Mouse (Mus musculus): ENCODE measurements around the gene Zbtb5. TPM values are rescaled to one million over a fixed set of nuclear protein-coding genes. Genes with fewer than 3 reads are reported as not detected.

Gene Zbtb5
- total and polyA plus RNA-seq, 3 experiments: 9.1 to 10.2 TPM; not detected in 1

DNA sequence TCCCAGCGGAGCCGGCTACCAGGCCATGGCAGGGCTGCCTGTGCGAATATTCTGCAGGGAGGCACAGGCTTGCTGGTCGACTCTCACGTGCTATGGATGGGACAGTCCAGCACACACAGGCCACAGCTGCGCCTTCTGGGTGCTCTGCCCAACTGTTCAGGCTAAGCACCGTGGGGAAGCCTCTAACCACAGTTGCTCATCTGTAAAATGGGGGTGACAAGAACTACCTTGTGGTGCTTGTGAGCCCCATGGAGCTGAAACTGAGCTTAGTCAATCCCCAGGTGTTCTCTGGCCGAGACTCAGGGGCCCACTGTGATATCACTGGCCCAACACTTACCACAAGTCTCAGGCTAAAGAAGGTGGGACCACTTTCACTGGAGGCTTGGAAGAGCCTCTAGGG is 44.8 kb downstream of the Zbtb5 start:
- no peak overlapping the region for H3K27ac ChIP-seq (ENCODE audit: control insufficient read depth, low read depth, low read length)
- H3K9me3 ChIP-seq (replicated peaks; ENCODE audit: insufficient read depth, low read length): no peaks in the 10 kb centered on the region
- H3K36me3 ChIP-seq (ENCODE audit: control insufficient read depth in 1 of 2, insufficient read depth in 2 of 2, low read length in 2 of 2): no peaks in the 10 kb centered on the region; a peak in 1 of 4 replicates
- H3K4me3 ChIP-seq (ENCODE audit: control insufficient read depth in 1 of 2, insufficient read depth in 1 of 2, low read depth in 2 of 2, low read length in 2 of 2): no peak overlapping the region
- H3K27me3 ChIP-seq (ENCODE audit: control insufficient read depth in 1 of 2, insufficient read depth in 2 of 2, low read length in 2 of 2): no peaks in the 10 kb centered on the region; a peak in 1 of 4 replicates
- no peaks in the 10 kb centered on the region for H3K4me1 ChIP-seq (ENCODE audit: control insufficient read depth in 1 of 2, insufficient read depth in 2 of 2, low read length in 2 of 2)
- H3K9ac ChIP-seq (ENCODE audit: control insufficient read depth, low read depth, low read length, poor library complexity, severe bottlenecking): no peak overlapping the region
- DNase-seq (ENCODE audit: low read depth, low spot score): no peak
- TF ChIP-seq E2F4 (IDR thresholded peaks at IDR 0.05; ENCODE audit: borderline replicate concordance, low read depth, low read length) (no peak), RCOR1 (IDR thresholded peaks at IDR 0.05; ENCODE audit: low read depth, low read length) (no peak)
- H3K79me2 ChIP-seq (ENCODE audit: control insufficient read depth, insufficient read depth, low read length, poor library complexity): no peaks in the 10 kb centered on the region

DNA sequence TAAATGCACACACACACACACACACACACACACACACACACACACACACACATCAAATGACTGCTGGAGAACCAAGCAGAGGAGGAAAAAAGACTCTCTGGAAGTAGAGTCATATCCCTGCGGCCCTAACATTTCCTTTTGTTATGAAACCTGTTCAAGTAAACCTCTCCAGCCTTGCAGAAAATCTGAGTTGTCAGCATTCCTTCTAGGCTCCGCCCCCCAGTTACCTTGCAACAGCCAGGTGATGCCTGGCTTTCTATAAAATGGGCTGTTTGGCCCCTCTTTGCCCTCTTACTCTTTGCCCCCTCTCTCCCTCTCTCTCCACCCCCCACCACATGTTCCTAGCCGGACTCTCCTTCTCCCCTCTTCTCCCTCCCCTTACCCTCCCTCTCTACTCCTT is 46.5 kb downstream of the Zbtb5 start:
- no peaks in the 10 kb centered on the region; a peak in 1 of 4 replicates for H3K4me1 ChIP-seq (ENCODE audit: control insufficient read depth in 1 of 2, insufficient read depth in 2 of 2, low read length in 2 of 2)
- TF ChIP-seq UBTF (IDR thresholded peaks at IDR 0.05; ENCODE audit: borderline replicate concordance, insufficient read depth, low read depth, low read length): no peak
- H3K27ac ChIP-seq (ENCODE audit: control insufficient read depth, low read depth, low read length): no peak overlapping the region
- no peaks in the 10 kb centered on the region for H3K79me2 ChIP-seq (ENCODE audit: control insufficient read depth, insufficient read depth, low read length, poor library complexity)
- no peak overlapping the region for H3K4me3 ChIP-seq (ENCODE audit: control insufficient read depth in 1 of 2, insufficient read depth in 1 of 2, low read depth in 2 of 2, low read length in 2 of 2)
- no peaks in the 10 kb centered on the region for H3K9me3 ChIP-seq (replicated peaks; ENCODE audit: insufficient read depth, low read length)
- peaks cover 0 to 1% of the 10 kb centered on the region in 2 experiments; a peak in 2 of 4 replicates for H3K27me3 ChIP-seq (ENCODE audit: control insufficient read depth in 1 of 2, insufficient read depth in 2 of 2, low read length in 2 of 2)
- H3K9ac ChIP-seq (ENCODE audit: control insufficient read depth, low read depth, low read length, poor library complexity, severe bottlenecking): no peak overlapping the region
- no peak for DNase-seq (ENCODE audit: low read depth, low spot score)
- no peaks in the 10 kb centered on the region; a peak in 1 of 4 replicates for H3K36me3 ChIP-seq (ENCODE audit: control insufficient read depth in 1 of 2, insufficient read depth in 2 of 2, low read length in 2 of 2)

DNA sequence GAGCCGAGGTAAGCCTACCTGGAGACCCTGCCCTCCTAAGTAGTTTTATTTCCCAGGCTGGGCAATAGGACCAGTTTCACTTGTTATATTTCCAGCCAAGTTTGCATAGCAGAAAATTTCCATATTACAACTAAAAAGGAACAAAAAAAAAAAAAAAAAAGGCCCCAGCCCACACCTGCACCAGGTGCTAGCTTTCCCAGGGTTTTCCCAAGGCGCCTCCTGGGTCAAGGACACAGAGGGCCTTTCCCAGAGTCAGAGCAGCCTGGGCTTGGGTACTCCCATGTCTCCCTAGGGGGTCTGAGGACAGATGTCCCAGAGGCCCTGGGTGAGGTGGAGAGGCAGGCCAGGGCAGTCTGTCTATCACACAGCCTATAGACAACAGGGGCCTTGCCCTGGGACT is 47.0 kb downstream of the Zbtb5 start:
- no peaks in the 10 kb centered on the region for H3K79me2 ChIP-seq (ENCODE audit: control insufficient read depth, insufficient read depth, low read length, poor library complexity)
- H3K4me1 ChIP-seq (ENCODE audit: control insufficient read depth in 1 of 2, insufficient read depth in 2 of 2, low read length in 2 of 2): no peaks in the 10 kb centered on the region; a peak in 1 of 4 replicates
- TF ChIP-seq NRF1 (IDR thresholded peaks at IDR 0.05; ENCODE audit: insufficient read depth, low read depth, low read length, poor library complexity, severe bottlenecking): no peak
- H3K36me3 ChIP-seq (ENCODE audit: control insufficient read depth in 1 of 2, insufficient read depth in 2 of 2, low read length in 2 of 2): no peaks in the 10 kb centered on the region; a peak in 1 of 4 replicates
- H3K4me3 ChIP-seq (ENCODE audit: control insufficient read depth in 1 of 2, insufficient read depth in 1 of 2, low read depth in 2 of 2, low read length in 2 of 2): no peak overlapping the region
- H3K9me3 ChIP-seq (replicated peaks; ENCODE audit: insufficient read depth, low read length): no peaks in the 10 kb centered on the region
- DNase-seq (ENCODE audit: low read depth, low spot score): no peak
- no peak overlapping the region for H3K27ac ChIP-seq (ENCODE audit: control insufficient read depth, low read depth, low read length)
- peaks cover 0 to 1% of the 10 kb centered on the region in 2 experiments; a peak in 2 of 4 replicates for H3K27me3 ChIP-seq (ENCODE audit: control insufficient read depth in 1 of 2, insufficient read depth in 2 of 2, low read length in 2 of 2)
- no peak overlapping the region for H3K9ac ChIP-seq (ENCODE audit: control insufficient read depth, low read depth, low read length, poor library complexity, severe bottlenecking)

DNA sequence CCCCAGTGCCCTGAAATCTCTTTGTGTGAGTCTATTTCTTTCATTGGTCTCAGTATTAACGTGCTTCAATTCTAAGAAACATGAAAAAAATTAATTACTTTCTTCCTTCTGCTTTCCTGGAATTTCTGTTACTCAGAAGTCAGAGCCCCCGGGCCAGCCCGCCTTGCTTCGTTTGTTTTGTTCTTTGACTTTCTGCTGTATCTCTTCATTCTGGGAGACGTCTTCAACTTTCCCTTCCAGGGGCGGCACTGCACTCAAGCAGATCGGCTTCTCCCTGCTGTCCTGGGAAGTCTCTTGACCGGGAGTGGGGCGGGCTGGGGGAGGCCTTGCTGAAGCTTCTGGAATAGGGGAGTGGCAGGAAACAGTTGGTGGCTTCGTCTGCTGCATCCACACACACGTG is 49.1 kb downstream of the Zbtb5 start:
- TF ChIP-seq CHD1 (IDR thresholded peaks at IDR 0.05; ENCODE audit: low read depth, low read length): no peak
- no peak for TF ChIP-seq UBTF (IDR thresholded peaks at IDR 0.05; ENCODE audit: borderline replicate concordance, insufficient read depth, low read depth, low read length)
- no peak for TF ChIP-seq POLR2A (IDR thresholded peaks at IDR 0.05; ENCODE audit: control insufficient read depth in 1 of 2, insufficient read depth in 1 of 2, low read depth in 1 of 2, low read length in 2 of 2, poor library complexity in 1 of 2)
- no peak for TF ChIP-seq JUND (IDR thresholded peaks at IDR 0.05; ENCODE audit: low read depth, low read length)
- no peak for TF ChIP-seq RAD21 (IDR thresholded peaks at IDR 0.05; ENCODE audit: low read depth, low read length)
- TF ChIP-seq ZMIZ1 (IDR thresholded peaks at IDR 0.05; ENCODE audit: low read depth, low read length): no peak
- no peak for TF ChIP-seq BHLHE40 (IDR thresholded peaks at IDR 0.05; ENCODE audit: borderline replicate concordance, low read depth, low read length)
- no peak for TF ChIP-seq MAX (IDR thresholded peaks at IDR 0.05; ENCODE audit: low read length)
- no peak for TF ChIP-seq USF1 (IDR thresholded peaks at IDR 0.05; ENCODE audit: low read depth, low read length)
- TF ChIP-seq CHD2 (IDR thresholded peaks at IDR 0.05; ENCODE audit: low read length): no peak
- no peak for TF ChIP-seq NRF1 (IDR thresholded peaks at IDR 0.05; ENCODE audit: insufficient read depth, low read depth, low read length, poor library complexity, severe bottlenecking)
- no peak for TF ChIP-seq MYC (IDR thresholded peaks at IDR 0.05; ENCODE audit: low read depth, low read length)
- TF ChIP-seq MAZ (IDR thresholded peaks at IDR 0.05; ENCODE audit: low read depth, low read length): no peak
- no peak for TF ChIP-seq E2F4 (IDR thresholded peaks at IDR 0.05; ENCODE audit: borderline replicate concordance, low read depth, low read length)
- TF ChIP-seq ELF1 (IDR thresholded peaks at IDR 0.05; ENCODE audit: low read depth, low read length): no peak
- no peak for TF ChIP-seq TAL1 (IDR thresholded peaks at IDR 0.05; ENCODE audit: low read length)
- no peak for TF ChIP-seq TBP (IDR thresholded peaks at IDR 0.05; ENCODE audit: low read depth, low read length)
- H3K4me1 ChIP-seq (ENCODE audit: control insufficient read depth in 1 of 2, insufficient read depth in 2 of 2, low read length in 2 of 2): no peaks in the 10 kb centered on the region; a peak in 1 of 4 replicates
- no peak overlapping the region for H3K27ac ChIP-seq (ENCODE audit: control insufficient read depth, low read depth, low read length)
- H3K36me3 ChIP-seq (ENCODE audit: control insufficient read depth in 1 of 2, insufficient read depth in 2 of 2, low read length in 2 of 2): no peaks in the 10 kb centered on the region; a peak in 1 of 4 replicates
- H3K9me3 ChIP-seq (replicated peaks; ENCODE audit: insufficient read depth, low read length): no peaks in the 10 kb centered on the region
- no peak overlapping the region for H3K9ac ChIP-seq (ENCODE audit: control insufficient read depth, low read depth, low read length, poor library complexity, severe bottlenecking)
- peaks cover 0 to 1% of the 10 kb centered on the region in 2 experiments; a peak in 2 of 4 replicates for H3K27me3 ChIP-seq (ENCODE audit: control insufficient read depth in 1 of 2, insufficient read depth in 2 of 2, low read length in 2 of 2)
- no peak for DNase-seq (ENCODE audit: low read depth, low spot score)
- no peaks in the 10 kb centered on the region for H3K79me2 ChIP-seq (ENCODE audit: control insufficient read depth, insufficient read depth, low read length, poor library complexity)
- no peak overlapping the region for H3K4me3 ChIP-seq (ENCODE audit: control insufficient read depth in 1 of 2, insufficient read depth in 1 of 2, low read depth in 2 of 2, low read length in 2 of 2)
